In genomic region chr2:132427160-132427941, GRCm38 (mm10) we compare ENCODE assay signal across 10 mouse cellular contexts. TPM values are rescaled to one million over a fixed set of nuclear protein-coding genes. Genes with fewer than 3 reads are reported as not detected.
DNase-seq lines count a peak whose midpoint lies in the region; ATAC-seq and TF ChIP-seq lines count a peak whose summit lies in the region.
"Had no signal": no experiment of that assay in that cellular context is flagged by ENCODE, and none has a peak within 500 bp of the region (broad histone marks: within the 10 kb centered on the region; RNA-seq: fewer than 3 reads in every experiment).

No protein-coding gene starts in this region.

- ATAC-seq in hindbrain, embryonic 15.5 days (ENCODE audit: low FRiP score, low read depth): 0 out of 2 replicates have a peak, but pooled peaks have one; percentile 47
- ATAC-seq in intestine, postnatal 0 days: no peak

- peaks cover 15% of the 10 kb centered on the region for H3K4me1 ChIP-seq in hindbrain, embryonic 15.5 days (replicated peaks)
- H3K4me1 ChIP-seq in intestine, postnatal 0 days (replicated peaks; ENCODE audit: control insufficient read depth, insufficient read depth, low read length): no peaks in the 10 kb centered on the region
- H3K4me1 ChIP-seq: liver, embryonic 13.5 days had no signal

- H3K27me3 ChIP-seq in hindbrain, embryonic 15.5 days: no peaks in the 10 kb centered on the region
- no peaks in the 10 kb centered on the region for H3K27me3 ChIP-seq in intestine, postnatal 0 days (replicated peaks; ENCODE audit: control insufficient read depth, insufficient read depth, low read length)
- H3K27me3 ChIP-seq: liver, embryonic 13.5 days had no signal

- peak overlapping the region; percentile 37 for H3K4me2 ChIP-seq in hindbrain, embryonic 15.5 days
- H3K4me2 ChIP-seq in intestine, postnatal 0 days (replicated peaks; ENCODE audit: low read depth): no peak overlapping the region
- H3K4me2 ChIP-seq: liver, embryonic 13.5 days had no signal

- H3K4me3 ChIP-seq in hindbrain, embryonic 15.5 days: no peak overlapping the region
- no peak overlapping the region for H3K4me3 ChIP-seq in intestine, postnatal 0 days (ENCODE audit: low read depth, low read length)
- H3K4me3 ChIP-seq: liver, embryonic 13.5 days had no signal

- WGBS in hindbrain, embryonic 15.5 days: 40% methylated on average over 17 of the region's 17 CpGs
- WGBS in intestine, postnatal 0 days: 63% methylated on average over 17 of the region's 17 CpGs

- no peaks in the 10 kb centered on the region for H3K9me3 ChIP-seq in hindbrain, embryonic 15.5 days
- no peaks in the 10 kb centered on the region for H3K9me3 ChIP-seq in intestine, postnatal 0 days (ENCODE audit: control insufficient read depth)
- H3K9me3 ChIP-seq: liver, embryonic 13.5 days had no signal

- TF ChIP-seq CTCF in intestine, postnatal 0 days (IDR thresholded peaks at IDR 0.05; ENCODE audit: low read depth): no peak

- H3K9ac ChIP-seq in hindbrain, embryonic 15.5 days: no peak overlapping the region
- no peak overlapping the region for H3K9ac ChIP-seq in intestine, postnatal 0 days (ENCODE audit: low read depth, low read length)
- H3K9ac ChIP-seq: liver, embryonic 13.5 days had no signal

- no peaks in the 10 kb centered on the region for H3K36me3 ChIP-seq in hindbrain, embryonic 15.5 days
- no peaks in the 10 kb centered on the region for H3K36me3 ChIP-seq in intestine, postnatal 0 days (ENCODE audit: control insufficient read depth, insufficient read depth)
- H3K36me3 ChIP-seq: liver, embryonic 13.5 days had no signal

- H3K27ac ChIP-seq in hindbrain, embryonic 15.5 days (replicated peaks): peak overlapping the region; percentile 45; the same call in 1 of the 2 replicates
- H3K27ac ChIP-seq in intestine, postnatal 0 days (ENCODE audit: low read depth, low read length): no peak overlapping the region
- H3K27ac ChIP-seq: liver, embryonic 13.5 days had no signal

- DNase-seq in embryo, embryonic 11 days: peak; percentile 14
- DNase-seq in embryo, embryonic 10 days (ENCODE audit: low spot score): no peak
- DNase-seq in layer of hippocampus, postnatal 10 days (ENCODE audit: low spot score in 2 of 2): peak; percentile 38 to 49
- DNase-seq in layer of hippocampus, postnatal 25 days (ENCODE audit: extremely low spot score in 1 of 2, low spot score in 1 of 2): no peak
- DNase-seq in cerebellum, adult 9-10 months: peak; percentile 29
- DNase-seq in urinary bladder, postnatal 36 days (ENCODE audit: low spot score in 2 of 2): no peak
- DNase-seq: kidney, postnatal 14 days; liver, embryonic 13.5 days had no signal

RNA-seq across cellular contexts. Expression of gene Prokr2, which starts 42.1 kb away (rescaled TPM):
- total RNA-seq in layer of hippocampus, postnatal 10 days (2021): 1 to 10 TPM; 6.6 to 7.4 TPM
- 1 to 10 TPM; 2.8 to 3.7 TPM for total RNA-seq in layer of hippocampus, postnatal 25 days (2021)
- polyA plus RNA-seq in hindbrain, embryonic 15.5 days (2015; fragmentation: Nextera tagmentation; extraction: Ambion mirVana): 4.4 and 5.2 TPM in 2 replicates
- 0.08 and 0.17 TPM in 2 replicates for polyA plus RNA-seq in intestine, postnatal 0 days (2015; fragmentation: Nextera tagmentation; extraction: Ambion mirVana)

Comparison
In these comparisons a context has a peak if more than half of its experiments do, and no peak if none do; other contexts are left out.
1. DNase-seq: peak in embryo, embryonic 11 days (single experiment), layer of hippocampus, postnatal 10 days (2 of 2) and cerebellum, adult 9-10 months (single experiment); none in embryo, embryonic 10 days (single experiment), layer of hippocampus, postnatal 25 days (0 of 2) and urinary bladder, postnatal 36 days (0 of 2).